Mouse (Mus musculus) kidney, embryonic 16.5 days (tissue): ENCODE results near the gene Kcp. TPM values are rescaled to one million over a fixed set of nuclear protein-coding genes. Genes with fewer than 3 reads are reported as not detected.

Source experiments
- ATAC-seq: fragments of 200-750 bp; cut with Nextera tagmentation; 2 replicates; pipeline ENCODE4 v1.8.0; 2017; ENCODE audit warnings: moderate TSS enrichment; ENCODE audit not compliant: low FRiP score, low TSS enrichment
- H3K27ac ChIP-seq: fragments of 300-500 bp; sonication (generic); 2 replicates; pipeline ENCODE4 v1.5.1; 2014; ENCODE audit warnings: low read length
- H3K27me3 ChIP-seq: fragments of 300-500 bp; sonication (generic); 2 replicates; pipeline ENCODE4 v1.6.1; 2014; ENCODE audit warnings: low read length, control low read depth, mixed read lengths; ENCODE audit not compliant: insufficient read depth
- H3K36me3 ChIP-seq: fragments of 300-500 bp; sonication (generic); 2 replicates; pipeline ENCODE4 v1.6.1; 2014; ENCODE audit warnings: low read length, control low read depth, mixed read lengths; ENCODE audit not compliant: insufficient read depth
- H3K4me1 ChIP-seq: fragments of 300-500 bp; sonication (generic); 2 replicates; pipeline ENCODE4 v1.6.1; 2014; ENCODE audit warnings: low read length, control low read depth, mixed read lengths; ENCODE audit not compliant: insufficient read depth
- H3K4me2 ChIP-seq: fragments of 300-500 bp; sonication (generic); replicated peaks from 2 replicates; pipeline ENCODE4 v1.6.1; 2014; ENCODE audit warnings: low read depth, low read length
- H3K4me3 ChIP-seq: fragments of 300-500 bp; sonication (generic); 2 replicates; pipeline ENCODE4 v1.5.1; 2014; ENCODE audit warnings: mild to moderate bottlenecking, low read length
- H3K9ac ChIP-seq: fragments of 300-500 bp; sonication (generic); replicated peaks from 2 replicates; pipeline ENCODE4 v1.6.1; 2014; ENCODE audit warnings: low read length
- H3K9me3 ChIP-seq: fragments of 300-500 bp; sonication (generic); 2 replicates; pipeline ENCODE4 v1.6.1; 2016; ENCODE audit warnings: low read length, control low read depth
- WGBS: fragments of 180-500 bp; shearing (Covaris S2); extraction: QIAGEN DNeasy Blood & Tissue Kit; methylation state at CpG from one replicate; pipeline ENCODE4 v1.1.7; 2014; 5-methylcytosine and 5-hydroxymethylcytosine counted together
- polyA plus RNA-seq: library from polyadenylated mRNA; unstranded; fragments of >200 nt; fragmentation: Nextera tagmentation; extraction: Ambion mirVana; gene quantifications from 2 replicates; pipeline ENCODE4 v1.2.1, GENCODE M21; 2015

The Kcp gene
- polyA plus RNA-seq, 1 experiment from 2014 or later: 34.5 TPM

- peaks cover 25% of the 10 kb centered on the region; the same call in 1 of the 2 replicates for H3K27me3 ChIP-seq
- H3K4me2 ChIP-seq: no peak overlapping the region
- H3K4me1 ChIP-seq: peaks cover 40% of the 10 kb centered on the region
- no peak overlapping the region for H3K9ac ChIP-seq
- H3K27ac ChIP-seq: no peak overlapping the region
- no peaks in the 10 kb centered on the region for H3K9me3 ChIP-seq
- H3K4me3 ChIP-seq: no peak overlapping the region
- 29% methylated on average over 5 of the region's 5 CpGs for WGBS
- H3K36me3 ChIP-seq: no peaks in the 10 kb centered on the region
- no peak for ATAC-seq
Measured at GRCm38 (mm10) chr6:29431473-29431872, 76.3 kb downstream of the Kcp start.

- H3K4me3 ChIP-seq: no peak overlapping the region
- no peaks in the 10 kb centered on the region for H3K9me3 ChIP-seq
- no peak overlapping the region for H3K9ac ChIP-seq
- H3K4me2 ChIP-seq: no peak overlapping the region
- peaks cover 25% of the 10 kb centered on the region; the same call in 1 of the 2 replicates for H3K27me3 ChIP-seq
- H3K27ac ChIP-seq: no peak overlapping the region
- 42% methylated on average over 15 of the region's 15 CpGs for WGBS
- no peak for ATAC-seq
- peaks cover 34% of the 10 kb centered on the region for H3K4me1 ChIP-seq
- no peaks in the 10 kb centered on the region for H3K36me3 ChIP-seq
Measured at GRCm38 (mm10) chr6:29430681-29431420, 76.9 kb downstream of the Kcp start.

- Histone ChIP-seq H3K4me3 (no peak overlapping the region), H3K27me3 (peaks cover 14% of the 10 kb centered on the region; the same call in 1 of the 2 replicates), H3K27ac (no peak overlapping the region), H3K36me3 (no peaks in the 10 kb centered on the region), H3K4me1 (peaks cover 8% of the 10 kb centered on the region; the same call in 1 of the 2 replicates), H3K9ac (no peak overlapping the region), H3K4me2 (no peak overlapping the region), H3K9me3 (no peaks in the 10 kb centered on the region)
- no peak for ATAC-seq
- WGBS: 60% methylated on average over 4 of the region's 4 CpGs
Measured at GRCm38 (mm10) chr6:29428171-29428570, 79.6 kb downstream of the Kcp start.

DNA sequence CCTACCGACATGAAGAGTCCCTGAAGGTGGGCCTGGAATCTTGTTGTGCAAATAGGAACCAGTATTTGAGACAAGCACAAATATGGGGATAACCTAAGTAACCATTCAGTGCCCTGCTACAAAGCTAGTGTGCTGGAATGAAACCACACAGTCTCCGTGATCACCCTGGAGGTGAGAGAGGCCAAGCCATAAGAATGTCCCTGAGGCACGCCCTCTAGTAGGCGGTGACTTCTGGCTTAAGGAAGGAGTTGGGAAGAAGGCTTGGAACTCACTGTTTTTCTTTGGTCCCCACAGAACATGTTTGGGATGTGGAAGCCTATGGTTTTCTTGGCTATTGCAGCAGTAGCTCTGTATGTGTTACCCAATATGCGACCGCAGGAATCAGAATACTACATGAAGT, 81.4 kb downstream of the Kcp start:
- Histone ChIP-seq H3K9me3 (no peaks in the 10 kb centered on the region), H3K27me3 (no peaks in the 10 kb centered on the region), H3K36me3 (no peaks in the 10 kb centered on the region), H3K4me2 (no peak overlapping the region), H3K4me1 (no peaks in the 10 kb centered on the region), H3K27ac (no peak overlapping the region), H3K9ac (no peak overlapping the region), H3K4me3 (no peak overlapping the region)
- ATAC-seq: no peak
- WGBS: 72% methylated on average over 6 of the region's 6 CpGs

- no peak for ATAC-seq
- Histone ChIP-seq H3K36me3 (no peaks in the 10 kb centered on the region), H3K4me2 (no peak overlapping the region), H3K4me1 (no peaks in the 10 kb centered on the region), H3K27me3 (no peaks in the 10 kb centered on the region), H3K9me3 (no peaks in the 10 kb centered on the region), H3K4me3 (no peak overlapping the region), H3K9ac (no peak overlapping the region), H3K27ac (no peak overlapping the region)
- 88% methylated on average over 8 of the region's 8 CpGs for WGBS
Measured at GRCm38 (mm10) chr6:29425118-29425517, 82.6 kb downstream of the Kcp start.

Other genes with a start within 250 kb of the Kcp start
- gene Hilpda, start 235.5 kb downstream of the Kcp start, polyA plus RNA-seq: 34.9 TPM in 2 replicates
- gene Fam71f2, start 228.4 kb downstream of the Kcp start, polyA plus RNA-seq: 0.26 and 0.39 TPM in 2 replicates
- 0.12 and 0.26 TPM in 2 replicates for gene Fam71f1, start 188.8 kb downstream of the Kcp start, polyA plus RNA-seq
- 420 and 457 TPM in 2 replicates for gene Calu, start 159.9 kb downstream of the Kcp start, polyA plus RNA-seq
- 0.44 and 0.79 TPM in 2 replicates for gene Opn1sw, start 119.5 kb downstream of the Kcp start, polyA plus RNA-seq
- 20.2 and 23.3 TPM in 2 replicates for gene Ccdc136, start 111.6 kb downstream of the Kcp start, polyA plus RNA-seq
- gene Flnc, start 74.7 kb downstream of the Kcp start, polyA plus RNA-seq: 7.9 and 8.0 TPM in 2 replicates
- gene Atp6v1f, start 40.2 kb downstream of the Kcp start, polyA plus RNA-seq: 302 and 320 TPM in 2 replicates
- 0.30 and 0.37 TPM in 2 replicates for gene Atp6v1fnb, start 36.5 kb downstream of the Kcp start, polyA plus RNA-seq
- 6.0 and 8.0 TPM in 2 replicates for gene Irf5, start 18.7 kb upstream of the Kcp start, polyA plus RNA-seq
- gene Tnpo3, start 101.9 kb upstream of the Kcp start, polyA plus RNA-seq: 101 and 106 TPM in 2 replicates
- 11.7 and 18.5 TPM in 2 replicates for gene Tspan33, start 186.3 kb upstream of the Kcp start, polyA plus RNA-seq
- 42.9 and 50.2 TPM in 2 replicates for gene Smo, start 227.6 kb upstream of the Kcp start, polyA plus RNA-seq